Mouse (Mus musculus) kidney, embryonic 16.5 days (tissue): ENCODE data around the gene Ctsc. TPM values are rescaled to one million over a fixed set of nuclear protein-coding genes. Genes with fewer than 3 reads are reported as not detected.

Source experiments
- ATAC-seq: fragments of 200-750 bp; cut with Nextera tagmentation; 2 replicates; pipeline ENCODE4 v1.8.0; 2017; ENCODE audit warnings: moderate TSS enrichment; ENCODE audit not compliant: low FRiP score, low TSS enrichment
- H3K27ac ChIP-seq: fragments of 300-500 bp; sonication (generic); 2 replicates; pipeline ENCODE4 v1.5.1; 2014; ENCODE audit warnings: low read length
- H3K27me3 ChIP-seq: fragments of 300-500 bp; sonication (generic); 2 replicates; pipeline ENCODE4 v1.6.1; 2014; ENCODE audit warnings: low read length, control low read depth, mixed read lengths; ENCODE audit not compliant: insufficient read depth
- H3K36me3 ChIP-seq: fragments of 300-500 bp; sonication (generic); 2 replicates; pipeline ENCODE4 v1.6.1; 2014; ENCODE audit warnings: low read length, control low read depth, mixed read lengths; ENCODE audit not compliant: insufficient read depth
- H3K4me1 ChIP-seq: fragments of 300-500 bp; sonication (generic); 2 replicates; pipeline ENCODE4 v1.6.1; 2014; ENCODE audit warnings: low read length, control low read depth, mixed read lengths; ENCODE audit not compliant: insufficient read depth
- H3K4me2 ChIP-seq: fragments of 300-500 bp; sonication (generic); replicated peaks from 2 replicates; pipeline ENCODE4 v1.6.1; 2014; ENCODE audit warnings: low read depth, low read length
- H3K4me3 ChIP-seq: fragments of 300-500 bp; sonication (generic); 2 replicates; pipeline ENCODE4 v1.5.1; 2014; ENCODE audit warnings: mild to moderate bottlenecking, low read length
- H3K9ac ChIP-seq: fragments of 300-500 bp; sonication (generic); replicated peaks from 2 replicates; pipeline ENCODE4 v1.6.1; 2014; ENCODE audit warnings: low read length
- H3K9me3 ChIP-seq: fragments of 300-500 bp; sonication (generic); 2 replicates; pipeline ENCODE4 v1.6.1; 2016; ENCODE audit warnings: low read length, control low read depth
- WGBS: fragments of 180-500 bp; shearing (Covaris S2); extraction: QIAGEN DNeasy Blood & Tissue Kit; methylation state at CpG from one replicate; pipeline ENCODE4 v1.1.7; 2014; 5-methylcytosine and 5-hydroxymethylcytosine counted together
- polyA plus RNA-seq: library from polyadenylated mRNA; unstranded; fragments of >200 nt; fragmentation: Nextera tagmentation; extraction: Ambion mirVana; gene quantifications from 2 replicates; pipeline ENCODE4 v1.2.1, GENCODE M21; 2015

Ctsc gene
- polyA plus RNA-seq, 1 experiment from 2014 or later: 38.7 TPM

GRCm38 (mm10) chr7:88319414-88320140, 41.7 kb downstream of the Ctsc start:
- 92% methylated on average over 3 of the region's 3 CpGs for WGBS
- Histone ChIP-seq H3K9me3 (no peaks in the 10 kb centered on the region), H3K27me3 (no peaks in the 10 kb centered on the region), H3K36me3 (no peaks in the 10 kb centered on the region), H3K4me3 (no peak overlapping the region), H3K4me2 (no peak overlapping the region), H3K27ac (no peak overlapping the region), H3K9ac (no peak overlapping the region), H3K4me1 (no peaks in the 10 kb centered on the region)
- no peak for ATAC-seq

DNA sequence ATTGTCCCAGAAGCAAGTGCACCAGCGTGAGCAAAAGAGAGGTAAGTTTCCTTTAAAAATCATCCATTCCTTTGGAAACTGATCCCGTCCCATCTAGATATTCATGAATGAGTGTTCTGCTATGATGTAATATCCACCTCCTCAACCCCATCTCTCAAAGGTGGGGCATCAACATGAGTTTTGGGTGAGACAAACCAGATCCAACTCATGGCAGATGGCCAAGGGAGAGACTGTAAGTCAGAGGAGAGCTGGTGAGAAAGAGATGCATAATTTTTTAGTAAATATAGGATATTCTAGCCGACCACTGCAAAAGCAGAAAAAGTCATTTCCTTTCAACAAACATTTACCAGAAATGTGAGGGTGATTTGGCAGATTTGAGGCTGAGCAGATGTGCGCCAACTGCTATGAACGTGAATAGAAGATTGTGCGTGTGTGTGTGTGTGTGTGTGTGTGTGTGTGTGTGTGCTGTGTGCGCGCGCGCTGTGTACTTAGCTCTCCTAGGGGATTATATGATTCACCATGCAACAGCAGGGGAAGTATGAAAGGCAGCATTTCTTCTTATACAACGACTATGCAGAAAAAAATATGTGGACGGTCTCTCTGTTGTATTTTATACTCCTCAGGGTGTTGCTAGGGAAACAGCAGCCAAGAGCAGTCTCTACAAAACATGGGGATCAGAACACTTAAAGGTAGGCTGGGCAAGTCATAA, 42.9 kb downstream of the Ctsc start:
- Histone ChIP-seq H3K4me3 (no peak overlapping the region), H3K9me3 (no peaks in the 10 kb centered on the region), H3K4me1 (no peaks in the 10 kb centered on the region), H3K9ac (no peak overlapping the region), H3K27ac (no peak overlapping the region), H3K36me3 (no peaks in the 10 kb centered on the region), H3K4me2 (no peak overlapping the region), H3K27me3 (no peaks in the 10 kb centered on the region)
- ATAC-seq: no peak
- WGBS: 76% methylated on average over 12 of the region's 12 CpGs

DNA sequence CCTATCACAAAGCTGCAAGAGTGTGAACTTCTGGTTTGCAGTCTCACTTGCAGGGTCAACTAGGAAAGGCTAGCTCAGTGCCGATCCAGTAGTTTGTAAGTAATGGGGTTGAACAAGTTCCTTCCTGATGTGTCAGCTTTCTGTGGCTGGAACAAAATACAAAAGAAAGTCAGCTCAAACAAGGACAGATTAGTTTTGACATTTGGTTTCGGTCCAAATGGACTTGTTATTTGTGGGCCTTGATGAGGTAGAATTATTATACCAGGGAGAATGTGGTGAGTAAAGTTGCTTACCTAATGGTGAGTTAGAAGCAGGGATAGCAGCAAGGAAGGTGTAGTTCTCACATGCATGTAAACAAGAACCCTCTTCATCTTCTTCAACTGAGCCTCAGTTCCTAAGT, 44.5 kb downstream of the Ctsc start:
- H3K4me2 ChIP-seq: no peak overlapping the region
- H3K9ac ChIP-seq: no peak overlapping the region
- H3K4me3 ChIP-seq: no peak overlapping the region
- H3K36me3 ChIP-seq: no peaks in the 10 kb centered on the region
- H3K27ac ChIP-seq: no peak overlapping the region
- no peak for ATAC-seq
- 64% methylated on average over 2 of the region's 2 CpGs for WGBS
- H3K9me3 ChIP-seq: no peaks in the 10 kb centered on the region
- no peaks in the 10 kb centered on the region for H3K27me3 ChIP-seq
- no peaks in the 10 kb centered on the region for H3K4me1 ChIP-seq

- no peak overlapping the region for H3K4me2 ChIP-seq
- no peaks in the 10 kb centered on the region for H3K4me1 ChIP-seq
- H3K27ac ChIP-seq: no peak overlapping the region
- no peak overlapping the region for H3K4me3 ChIP-seq
- no peak overlapping the region for H3K9ac ChIP-seq
- no peaks in the 10 kb centered on the region for H3K36me3 ChIP-seq
- no peaks in the 10 kb centered on the region for H3K9me3 ChIP-seq
- ATAC-seq: no peak
- H3K27me3 ChIP-seq: no peaks in the 10 kb centered on the region
These were observed 49.6 kb downstream of the Ctsc start for GRCm38 (mm10) chr7:88327495-88327894.

DNA sequence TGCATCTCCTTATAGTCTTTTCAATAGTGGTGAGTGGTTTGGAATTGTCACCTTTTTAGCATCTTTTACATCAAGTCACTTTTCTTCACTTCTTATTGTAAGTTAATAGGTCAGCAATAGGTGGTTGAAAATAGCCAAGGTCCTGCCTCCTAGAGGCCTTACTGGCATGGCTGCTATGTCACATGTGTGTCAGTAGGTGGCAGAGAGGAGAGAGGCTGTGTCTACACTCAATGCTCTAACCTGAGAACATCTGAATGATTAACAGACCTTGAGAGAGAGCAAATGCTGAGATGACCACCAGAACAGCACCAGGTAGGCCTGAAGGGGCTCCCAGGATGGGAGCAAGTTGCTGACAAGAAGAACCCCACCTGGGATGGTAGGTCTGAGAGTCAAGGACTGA, 65.9 kb downstream of the Ctsc start:
- no peaks in the 10 kb centered on the region for H3K36me3 ChIP-seq
- H3K4me3 ChIP-seq: no peak overlapping the region
- H3K9ac ChIP-seq: no peak overlapping the region
- no peaks in the 10 kb centered on the region for H3K9me3 ChIP-seq
- no peak overlapping the region for H3K4me2 ChIP-seq
- ATAC-seq: peak; percentile 67
- no peak overlapping the region for H3K27ac ChIP-seq
- no peaks in the 10 kb centered on the region for H3K4me1 ChIP-seq
- H3K27me3 ChIP-seq: no peaks in the 10 kb centered on the region

DNA sequence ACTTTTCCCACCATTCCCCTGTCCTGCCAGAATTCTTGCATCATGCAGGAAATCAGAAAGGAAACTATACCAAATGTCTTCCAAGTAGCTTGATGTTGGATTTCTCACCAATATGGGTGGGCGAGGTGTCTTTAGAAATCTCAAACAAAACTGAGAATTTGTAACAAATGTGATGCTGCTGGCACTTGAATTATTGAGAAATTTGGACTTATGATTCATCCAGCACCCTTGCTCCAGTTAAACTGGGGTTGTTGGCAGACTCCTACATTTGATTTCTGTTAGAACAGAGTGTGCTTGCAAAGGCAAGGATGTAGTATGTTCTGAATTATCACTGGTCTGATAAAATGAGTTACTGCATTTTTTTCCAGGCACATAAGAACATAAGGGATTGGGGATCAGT, 68.2 kb downstream of the Ctsc start:
- H3K9me3 ChIP-seq: no peaks in the 10 kb centered on the region
- H3K9ac ChIP-seq: no peak overlapping the region
- no peak overlapping the region for H3K4me2 ChIP-seq
- 88% methylated on average over 1 of the region's 1 CpGs for WGBS
- H3K36me3 ChIP-seq: no peaks in the 10 kb centered on the region
- no peak overlapping the region for H3K27ac ChIP-seq
- H3K4me1 ChIP-seq: no peaks in the 10 kb centered on the region
- H3K27me3 ChIP-seq: no peaks in the 10 kb centered on the region
- no peak overlapping the region for H3K4me3 ChIP-seq
- no peak for ATAC-seq

- no peaks in the 10 kb centered on the region for H3K9me3 ChIP-seq
- no peak for ATAC-seq
- H3K4me3 ChIP-seq: no peak overlapping the region
- WGBS: 51% methylated on average over 4 of the region's 4 CpGs
- H3K27ac ChIP-seq: no peak overlapping the region
- H3K4me2 ChIP-seq: no peak overlapping the region
- H3K36me3 ChIP-seq: no peaks in the 10 kb centered on the region
- H3K27me3 ChIP-seq: no peaks in the 10 kb centered on the region
- no peaks in the 10 kb centered on the region for H3K4me1 ChIP-seq
- no peak overlapping the region for H3K9ac ChIP-seq
These were observed 79.2 kb downstream of the Ctsc start for GRCm38 (mm10) chr7:88356871-88357776.

- Histone ChIP-seq H3K27me3 (no peaks in the 10 kb centered on the region), H3K4me1 (no peaks in the 10 kb centered on the region), H3K27ac (no peak overlapping the region), H3K36me3 (no peaks in the 10 kb centered on the region), H3K4me2 (no peak overlapping the region), H3K9ac (no peak overlapping the region), H3K4me3 (no peak overlapping the region), H3K9me3 (no peaks in the 10 kb centered on the region)
- no peak for ATAC-seq
- 81% methylated on average over 7 of the region's 7 CpGs for WGBS
These were observed 80.4 kb downstream of the Ctsc start for GRCm38 (mm10) chr7:88358042-88358878.
